Mouse (Mus musculus) olfactory bulb, adult 2 months (tissue): ENCODE measurements around the gene Ibsp.

Experiments
- CTCF ChIP-seq: fragments of 200-500 bp; IDR thresholded peaks from 2 replicates; pipeline ENCODE4 v1.5.1; 2012; ENCODE audit warnings: low read depth, mild to moderate bottlenecking, low read length, moderate library complexity; ENCODE audit not compliant: insufficient read depth
- POLR2A ChIP-seq: fragments of 200-500 bp; IDR thresholded peaks from 2 replicates; pipeline ENCODE4 v1.6.1; 2012; ENCODE audit warnings: mild to moderate bottlenecking, low read depth, low read length, moderate library complexity; ENCODE audit not compliant: insufficient read depth

DNA sequence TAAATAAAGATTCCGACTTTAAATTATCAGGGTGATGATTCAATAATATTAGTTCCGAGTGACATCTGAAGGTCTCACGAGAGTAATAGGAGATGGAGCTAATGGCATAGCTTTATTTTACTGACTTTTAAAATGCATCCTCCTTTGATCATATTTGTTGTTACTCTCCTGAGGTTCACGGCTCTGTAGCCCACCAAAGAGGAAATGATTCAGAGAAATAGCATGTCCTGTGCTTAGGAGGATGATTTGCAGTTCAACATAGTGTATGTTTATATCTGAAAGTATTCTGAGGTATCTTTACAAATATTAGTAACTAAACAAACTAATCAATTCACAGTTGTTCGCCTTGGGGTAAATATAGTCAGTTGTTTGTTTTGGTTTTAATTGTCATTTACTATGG is 58.6 kb downstream of the Ibsp start:
- TF ChIP-seq CTCF (no peak), POLR2A (no peak)
